Comparison of ENCODE assay signal across 10 mouse cellular contexts in genomic region chr14:55604823-55605222, GRCm38 (mm10). TPM values are rescaled to one million over a fixed set of nuclear protein-coding genes. Genes with fewer than 3 reads are reported as not detected.
DNase-seq lines count a peak whose midpoint lies in the region; ATAC-seq and TF ChIP-seq lines count a peak whose summit lies in the region.
"Had no signal": no experiment of that assay in that cellular context is flagged by ENCODE, and none has a peak within 500 bp of the region (broad histone marks: within the 10 kb centered on the region; RNA-seq: fewer than 3 reads in every experiment).

No protein-coding gene starts in this region.

- TF ChIP-seq POLR2A in spleen, adult 2 months (IDR thresholded peaks at IDR 0.05; ENCODE audit: low read depth, low read length): no peak

- 91% methylated on average over 11 of the region's 11 CpGs for WGBS in hindbrain, embryonic 14.5 days
- 89% methylated on average over 11 of the region's 11 CpGs for WGBS in hindbrain, embryonic 12.5 days
- WGBS in spleen, adult 2 months: 44% methylated on average over 11 of the region's 11 CpGs
- WGBS in intestine, embryonic 16.5 days: 90% methylated on average over 11 of the region's 11 CpGs
- WGBS in forebrain, embryonic 13.5 days: 95% methylated on average over 11 of the region's 11 CpGs

- no peak overlapping the region for H3K4me3 ChIP-seq in hindbrain, embryonic 14.5 days (replicated peaks; ENCODE audit: low read length)
- no peak overlapping the region for H3K4me3 ChIP-seq in hindbrain, embryonic 12.5 days
- H3K4me3 ChIP-seq in spleen, adult 2 months (ENCODE audit: extremely low read depth, insufficient read depth, insufficient read length): peak overlapping the region; percentile 73
- H3K4me3 ChIP-seq in intestine, embryonic 16.5 days (ENCODE audit: low read length): 0 out of 2 replicates have a peak overlapping the region, but pooled peaks have one; percentile 0
- no peak overlapping the region for H3K4me3 ChIP-seq in forebrain, embryonic 13.5 days

- no peak for ATAC-seq in hindbrain, embryonic 14.5 days (ENCODE audit: low FRiP score)
- ATAC-seq in hindbrain, embryonic 12.5 days (ENCODE audit: low FRiP score): no peak
- no peak for ATAC-seq in intestine, embryonic 16.5 days
- ATAC-seq in forebrain, embryonic 13.5 days: no peak

- peak overlapping the region; percentile 33; the same call in 1 of the 2 replicates for H3K4me2 ChIP-seq in hindbrain, embryonic 14.5 days (replicated peaks)
- no peak overlapping the region for H3K4me2 ChIP-seq in hindbrain, embryonic 12.5 days (replicated peaks)
- 0 out of 2 replicates have a peak overlapping the region, but pooled peaks have one; percentile 17 for H3K4me2 ChIP-seq in intestine, embryonic 16.5 days (ENCODE audit: low read depth, low read length)
- H3K4me2 ChIP-seq in forebrain, embryonic 13.5 days: no peak overlapping the region

- DNase-seq in hindbrain, embryonic 14.5 days (ENCODE audit: low spot score): no peak
- no peak for DNase-seq in spleen, adult 2 months (ENCODE audit: low read depth in 1 of 2, low spot score in 2 of 2)
- DNase-seq in spleen, postnatal 14 days (ENCODE audit: low spot score in 2 of 2): no peak
- DNase-seq in retina, embryonic 14.5 days (ENCODE audit: low spot score): no peak
- no peak for DNase-seq in adrenal gland, adult 2 months
- DNase-seq: cerebellum, adult 11-12 months; kidney, postnatal 10 days had no signal

- no peaks in the 10 kb centered on the region for H3K4me1 ChIP-seq in hindbrain, embryonic 14.5 days (replicated peaks; ENCODE audit: control insufficient read depth, insufficient read depth, low read length)
- H3K4me1 ChIP-seq in hindbrain, embryonic 12.5 days: peaks cover 7% of the 10 kb centered on the region
- peaks cover 18% of the 10 kb centered on the region; the same call in 1 of the 2 replicates for H3K4me1 ChIP-seq in spleen, adult 2 months (ENCODE audit: control insufficient read depth, insufficient read depth, insufficient read length)
- H3K4me1 ChIP-seq in intestine, embryonic 16.5 days (ENCODE audit: control insufficient read depth, insufficient read depth, low read length): peaks cover 8% of the 10 kb centered on the region; the same call in 1 of the 2 replicates
- no peaks in the 10 kb centered on the region; the same call in 1 of the 2 replicates for H3K4me1 ChIP-seq in forebrain, embryonic 13.5 days

- no peak overlapping the region for H3K9ac ChIP-seq in hindbrain, embryonic 14.5 days
- no peak overlapping the region for H3K9ac ChIP-seq in hindbrain, embryonic 12.5 days
- H3K9ac ChIP-seq in intestine, embryonic 16.5 days (ENCODE audit: low read depth, low read length): no peak overlapping the region
- H3K9ac ChIP-seq in forebrain, embryonic 13.5 days: no peak overlapping the region

- TF ChIP-seq CTCF in spleen, adult 2 months (IDR thresholded peaks at IDR 0.05; ENCODE audit: extremely low read depth, insufficient read depth, insufficient read length, insufficient replicate concordance): no peak

- peaks cover 82% of the 10 kb centered on the region for H3K36me3 ChIP-seq in hindbrain, embryonic 14.5 days (replicated peaks; ENCODE audit: control insufficient read depth, insufficient read depth)
- H3K36me3 ChIP-seq in hindbrain, embryonic 12.5 days: peaks cover 88% of the 10 kb centered on the region
- peaks cover 54% of the 10 kb centered on the region for H3K36me3 ChIP-seq in spleen, adult 2 months (ENCODE audit: control insufficient read depth, insufficient read depth, low read length)
- peaks cover 21% of the 10 kb centered on the region for H3K36me3 ChIP-seq in intestine, embryonic 16.5 days (ENCODE audit: control insufficient read depth, insufficient read depth, low read length)
- peaks cover 87% of the 10 kb centered on the region for H3K36me3 ChIP-seq in forebrain, embryonic 13.5 days (ENCODE audit: poor library complexity, severe bottlenecking)

- H3K9me3 ChIP-seq in hindbrain, embryonic 14.5 days (ENCODE audit: control insufficient read depth, low read length): no peaks in the 10 kb centered on the region
- no peaks in the 10 kb centered on the region for H3K9me3 ChIP-seq in hindbrain, embryonic 12.5 days (replicated peaks)
- no peaks in the 10 kb centered on the region for H3K9me3 ChIP-seq in intestine, embryonic 16.5 days (ENCODE audit: control insufficient read depth, low read length)
- H3K9me3 ChIP-seq in forebrain, embryonic 13.5 days (replicated peaks): no peaks in the 10 kb centered on the region

- no peak overlapping the region for H3K27ac ChIP-seq in hindbrain, embryonic 14.5 days
- H3K27ac ChIP-seq in hindbrain, embryonic 12.5 days: no peak overlapping the region
- peak overlapping the region; percentile 98 for H3K27ac ChIP-seq in spleen, adult 2 months (ENCODE audit: insufficient read depth, low read length)
- H3K27ac ChIP-seq in intestine, embryonic 16.5 days (ENCODE audit: low read length): no peak overlapping the region
- no peak overlapping the region for H3K27ac ChIP-seq in forebrain, embryonic 13.5 days

- H3K27me3 ChIP-seq in hindbrain, embryonic 14.5 days (ENCODE audit: control insufficient read depth, insufficient read depth, low read length): no peaks in the 10 kb centered on the region
- no peaks in the 10 kb centered on the region for H3K27me3 ChIP-seq in hindbrain, embryonic 12.5 days
- H3K27me3 ChIP-seq in spleen, adult 2 months (ENCODE audit: control insufficient read depth, insufficient read depth, low read length): no peaks in the 10 kb centered on the region
- no peaks in the 10 kb centered on the region for H3K27me3 ChIP-seq in intestine, embryonic 16.5 days (replicated peaks; ENCODE audit: control insufficient read depth, insufficient read depth, low read length)
- no peaks in the 10 kb centered on the region for H3K27me3 ChIP-seq in forebrain, embryonic 13.5 days

RNA-seq across cellular contexts. Expression of gene Irf9, which starts 1.5 kb away (rescaled TPM):
- polyA plus RNA-seq in hindbrain, embryonic 14.5 days (2014; fragmentation: Nextera tagmentation; extraction: Ambion mirVana): 7.4 and 8.0 TPM in 2 replicates
- 9.9 and 10.7 TPM in 2 replicates for polyA plus RNA-seq in hindbrain, embryonic 12.5 days (2016; fragmentation: Nextera tagmentation; extraction: Ambion mirVana)
- 101 and 154 TPM in 2 replicates for polyA plus RNA-seq in spleen, adult 2 months (2012; rRNA removed)
- polyA plus RNA-seq in intestine, embryonic 16.5 days (2015; fragmentation: Nextera tagmentation; extraction: Ambion mirVana): 11.6 and 12.9 TPM in 2 replicates
- 6.9 and 7.2 TPM in 2 replicates for polyA plus RNA-seq in forebrain, embryonic 13.5 days (2015; fragmentation: Nextera tagmentation; extraction: Ambion mirVana)
- total RNA-seq in adrenal gland, adult 2 months (2021): 10 to 100 TPM; 18.0 to 23.6 TPM
- polyA plus RNA-seq in adrenal gland, adult 2 months (2012; rRNA removed): 76.9 and 100 TPM in 2 replicates

RNA-seq across cellular contexts. Expression of gene Rec8, which starts 13.0 kb away (rescaled TPM):
- polyA plus RNA-seq in hindbrain, embryonic 14.5 days (2014; fragmentation: Nextera tagmentation; extraction: Ambion mirVana): 8.6 and 9.0 TPM in 2 replicates
- 14.9 and 15.9 TPM in 2 replicates for polyA plus RNA-seq in hindbrain, embryonic 12.5 days (2016; fragmentation: Nextera tagmentation; extraction: Ambion mirVana)
- 0.92 and 2.4 TPM in 2 replicates for polyA plus RNA-seq in spleen, adult 2 months (2012; rRNA removed)
- 13.1 and 13.9 TPM in 2 replicates for polyA plus RNA-seq in intestine, embryonic 16.5 days (2015; fragmentation: Nextera tagmentation; extraction: Ambion mirVana)
- 7.9 and 9.3 TPM in 2 replicates for polyA plus RNA-seq in forebrain, embryonic 13.5 days (2015; fragmentation: Nextera tagmentation; extraction: Ambion mirVana)
- total RNA-seq in adrenal gland, adult 2 months (2021): 10 to 100 TPM in 1 of 2 experiments, 1 to 10 TPM in 1; 7.5 to 10.4 TPM
- 15.9 and 18.4 TPM in 2 replicates for polyA plus RNA-seq in adrenal gland, adult 2 months (2012; rRNA removed)

RNA-seq across cellular contexts. Expression of gene Rnf31, which starts 13.3 kb away (rescaled TPM):
- polyA plus RNA-seq in hindbrain, embryonic 14.5 days (2014; fragmentation: Nextera tagmentation; extraction: Ambion mirVana): 12.5 and 20.4 TPM in 2 replicates
- 21.2 and 23.7 TPM in 2 replicates for polyA plus RNA-seq in hindbrain, embryonic 12.5 days (2016; fragmentation: Nextera tagmentation; extraction: Ambion mirVana)
- 52.5 and 63.2 TPM in 2 replicates for polyA plus RNA-seq in spleen, adult 2 months (2012; rRNA removed)
- 19.0 and 19.8 TPM in 2 replicates for polyA plus RNA-seq in intestine, embryonic 16.5 days (2015; fragmentation: Nextera tagmentation; extraction: Ambion mirVana)
- 13.3 and 22.0 TPM in 2 replicates for polyA plus RNA-seq in forebrain, embryonic 13.5 days (2015; fragmentation: Nextera tagmentation; extraction: Ambion mirVana)
- total RNA-seq in adrenal gland, adult 2 months (2021): 10 to 100 TPM; 30.8 to 36.6 TPM
- polyA plus RNA-seq in adrenal gland, adult 2 months (2012; rRNA removed): 37.2 and 38.9 TPM in 2 replicates

RNA-seq across cellular contexts. Expression of gene Psme2, which starts 13.9 kb away (rescaled TPM):
- polyA plus RNA-seq in hindbrain, embryonic 14.5 days (2014; fragmentation: Nextera tagmentation; extraction: Ambion mirVana): 152 and 179 TPM in 2 replicates
- polyA plus RNA-seq in hindbrain, embryonic 12.5 days (2016; fragmentation: Nextera tagmentation; extraction: Ambion mirVana): 201 and 234 TPM in 2 replicates
- polyA plus RNA-seq in spleen, adult 2 months (2012; rRNA removed): 60.4 and 67.7 TPM in 2 replicates
- polyA plus RNA-seq in intestine, embryonic 16.5 days (2015; fragmentation: Nextera tagmentation; extraction: Ambion mirVana): 347 and 368 TPM in 2 replicates
- 200 and 206 TPM in 2 replicates for polyA plus RNA-seq in forebrain, embryonic 13.5 days (2015; fragmentation: Nextera tagmentation; extraction: Ambion mirVana)
- total RNA-seq in adrenal gland, adult 2 months (2021): 100 to 1,000 TPM; 329 to 332 TPM
- polyA plus RNA-seq in adrenal gland, adult 2 months (2012; rRNA removed): 49.2 and 65.1 TPM in 2 replicates

RNA-seq across cellular contexts. Expression of gene Emc9, which starts 19.7 kb away (rescaled TPM):
- 37.2 and 39.2 TPM in 2 replicates for polyA plus RNA-seq in hindbrain, embryonic 14.5 days (2014; fragmentation: Nextera tagmentation; extraction: Ambion mirVana)
- polyA plus RNA-seq in hindbrain, embryonic 12.5 days (2016; fragmentation: Nextera tagmentation; extraction: Ambion mirVana): 8.5 and 9.0 TPM in 2 replicates
- polyA plus RNA-seq in spleen, adult 2 months (2012; rRNA removed): 14.5 and 15.0 TPM in 2 replicates
- polyA plus RNA-seq in intestine, embryonic 16.5 days (2015; fragmentation: Nextera tagmentation; extraction: Ambion mirVana): 14.0 and 15.6 TPM in 2 replicates
- polyA plus RNA-seq in forebrain, embryonic 13.5 days (2015; fragmentation: Nextera tagmentation; extraction: Ambion mirVana): 8.2 and 8.8 TPM in 2 replicates
- 10 to 100 TPM; 24.5 to 38.4 TPM for total RNA-seq in adrenal gland, adult 2 months (2021)
- polyA plus RNA-seq in adrenal gland, adult 2 months (2012; rRNA removed): 59.2 and 62.9 TPM in 2 replicates

Comparison
In these comparisons a context has a peak if more than half of its experiments do, and no peak if none do; other contexts are left out.
1. H3K4me2 ChIP-seq: peak in hindbrain, embryonic 14.5 days (single experiment) and intestine, embryonic 16.5 days (single experiment); none in hindbrain, embryonic 12.5 days (single experiment) and forebrain, embryonic 13.5 days (single experiment).
2. H3K4me3 ChIP-seq: peak in spleen, adult 2 months (single experiment) and intestine, embryonic 16.5 days (single experiment); none in hindbrain, embryonic 14.5 days (single experiment), hindbrain, embryonic 12.5 days (single experiment) and forebrain, embryonic 13.5 days (single experiment).